Mouse (Mus musculus): Measurements from ENCODE around the gene Uck2. TPM values are rescaled to one million over a fixed set of nuclear protein-coding genes. Genes with fewer than 3 reads are reported as not detected.

The Uck2 gene
- total RNA-seq, 4 experiments from 2014 or later, result 30.9 to 55.9 (median 45.0) TPM

GRCm38 (mm10) chr1:167283441-167284257, 1.5 kb downstream of the Uck2 start:
- DNase-seq, result peak; percentile 33

- no peak for DNase-seq
Observed at GRCm38 (mm10) chr1:167282768-167283167, 2.4 kb downstream of the Uck2 start.

- no peak for DNase-seq
Observed at GRCm38 (mm10) chr1:167282112-167282511, 3.0 kb downstream of the Uck2 start.

- no peak for DNase-seq
Observed at GRCm38 (mm10) chr1:167280061-167280460, 5.1 kb downstream of the Uck2 start.

GRCm38 (mm10) chr1:167279160-167279715, 5.9 kb downstream of the Uck2 start:
- no peak for DNase-seq

- no peak for DNase-seq
Observed at GRCm38 (mm10) chr1:167278395-167278794, 6.7 kb downstream of the Uck2 start.

GRCm38 (mm10) chr1:167274646-167275390, 10.3 kb downstream of the Uck2 start:
- DNase-seq, result no peak

- no peak for DNase-seq
Observed at GRCm38 (mm10) chr1:167273380-167274163, 11.5 kb downstream of the Uck2 start.

GRCm38 (mm10) chr1:167271841-167272240, 13.3 kb downstream of the Uck2 start:
- no peak for DNase-seq

GRCm38 (mm10) chr1:167271304-167271703, 13.8 kb downstream of the Uck2 start:
- no peak for DNase-seq

GRCm38 (mm10) chr1:167270342-167271111, 14.6 kb downstream of the Uck2 start:
- no peak for DNase-seq

GRCm38 (mm10) chr1:167269856-167270270, 15.3 kb downstream of the Uck2 start:
- DNase-seq, result peak; percentile 62

- DNase-seq, result no peak
Observed at GRCm38 (mm10) chr1:167269350-167269811, 15.7 kb downstream of the Uck2 start.

- no peak for DNase-seq
Observed at GRCm38 (mm10) chr1:167268360-167269063, 16.6 kb downstream of the Uck2 start.

- DNase-seq, result no peak
Observed at GRCm38 (mm10) chr1:167266720-167267119, 18.4 kb downstream of the Uck2 start.

GRCm38 (mm10) chr1:167265366-167265765, 19.8 kb downstream of the Uck2 start:
- DNase-seq, result no peak

- DNase-seq, result no peak
Observed at GRCm38 (mm10) chr1:167262489-167263041, 22.6 kb downstream of the Uck2 start.

GRCm38 (mm10) chr1:167261750-167262149, 23.4 kb downstream of the Uck2 start:
- no peak for DNase-seq

- no peak for DNase-seq
Observed at GRCm38 (mm10) chr1:167259702-167260101, 25.4 kb downstream of the Uck2 start.

GRCm38 (mm10) chr1:167256724-167257302, 28.3 kb downstream of the Uck2 start:
- no peak for DNase-seq
